Mouse (Mus musculus): ENCODE measurements at regions not wholly inside any gene's neighbourhood (a gene's known extent, or its start where the extent isn't known, plus 50 kb on each side); places are given as distances from the start of the nearest gene placed in this dataset. TPM values are rescaled to one million over a fixed set of nuclear protein-coding genes. Genes with fewer than 3 reads are reported as not detected.

Small RNAs in the stretch of these regions (microRNA-seq; reads per million reads assigned to microRNA genes)
- not detected for gene Gm47294

Measured in forebrain, embryonic 10.5 days (tissue).